Mouse (Mus musculus): ENCODE data around the gene Hes5. TPM values are rescaled to one million over a fixed set of nuclear protein-coding genes. Genes with fewer than 3 reads are reported as not detected.

Hes5 gene
- polyA plus RNA-seq, 1 experiment: 76.0 TPM

GRCm38 (mm10) chr4:154943323-154944039, 17.2 kb upstream of the Hes5 start:
- DNase-seq (ENCODE audit: low read depth): no peak
- TF ChIP-seq POLR2A (IDR thresholded peaks at IDR 0.05; ENCODE audit: borderline replicate concordance, extremely low read depth, insufficient read depth, insufficient read length, poor library complexity, severe bottlenecking) (no peak), CTCF (IDR thresholded peaks at IDR 0.05; ENCODE audit: borderline replicate concordance, extremely low read depth, insufficient read depth, insufficient read length) (no peak)

- peak; percentile 96 for DNase-seq (ENCODE audit: low read depth)
- TF ChIP-seq CTCF (IDR thresholded peaks at IDR 0.05; ENCODE audit: borderline replicate concordance, extremely low read depth, insufficient read depth, insufficient read length) (peak; percentile 93), POLR2A (IDR thresholded peaks at IDR 0.05; ENCODE audit: borderline replicate concordance, extremely low read depth, insufficient read depth, insufficient read length, poor library complexity, severe bottlenecking) (no peak)
Observed at GRCm38 (mm10) chr4:154944121-154944590, 16.6 kb upstream of the Hes5 start.

DNA sequence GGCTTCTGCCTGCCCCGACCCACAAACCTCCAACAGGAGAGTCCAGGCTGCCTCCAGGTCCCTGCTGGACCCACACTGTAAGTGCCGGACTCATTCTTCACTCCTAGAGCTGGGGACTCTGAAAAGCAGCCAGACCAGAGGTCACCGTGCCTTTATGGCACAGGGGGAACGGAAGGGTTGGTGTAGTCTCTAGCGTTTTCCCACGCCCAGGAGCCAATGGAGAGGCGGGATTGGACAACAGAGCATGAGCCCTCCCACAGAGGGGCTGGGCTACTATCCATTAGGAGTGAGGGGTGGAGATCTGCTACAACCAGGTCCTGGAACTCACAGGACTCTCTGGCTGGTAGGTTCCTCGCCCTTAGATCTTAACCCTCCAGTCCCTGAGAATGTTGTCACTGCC, 14.4 kb upstream of the Hes5 start:
- DNase-seq (ENCODE audit: low read depth): peak; percentile 93

GRCm38 (mm10) chr4:154948066-154948939, 12.4 kb upstream of the Hes5 start:
- TF ChIP-seq CTCF (IDR thresholded peaks at IDR 0.05; ENCODE audit: borderline replicate concordance, extremely low read depth, insufficient read depth, insufficient read length) (no peak), POLR2A (IDR thresholded peaks at IDR 0.05; ENCODE audit: borderline replicate concordance, extremely low read depth, insufficient read depth, insufficient read length, poor library complexity, severe bottlenecking) (no peak)
- DNase-seq (ENCODE audit: low read depth): peak; percentile 97

More for the DNA sequence above, 14.4 kb upstream of the Hes5 start:
- no peak for TF ChIP-seq CTCF (IDR thresholded peaks at IDR 0.05; ENCODE audit: borderline replicate concordance, extremely low read depth, insufficient read depth, insufficient read length)
- TF ChIP-seq POLR2A (IDR thresholded peaks at IDR 0.05; ENCODE audit: borderline replicate concordance, extremely low read depth, insufficient read depth, insufficient read length, poor library complexity, severe bottlenecking): no peak

DNA sequence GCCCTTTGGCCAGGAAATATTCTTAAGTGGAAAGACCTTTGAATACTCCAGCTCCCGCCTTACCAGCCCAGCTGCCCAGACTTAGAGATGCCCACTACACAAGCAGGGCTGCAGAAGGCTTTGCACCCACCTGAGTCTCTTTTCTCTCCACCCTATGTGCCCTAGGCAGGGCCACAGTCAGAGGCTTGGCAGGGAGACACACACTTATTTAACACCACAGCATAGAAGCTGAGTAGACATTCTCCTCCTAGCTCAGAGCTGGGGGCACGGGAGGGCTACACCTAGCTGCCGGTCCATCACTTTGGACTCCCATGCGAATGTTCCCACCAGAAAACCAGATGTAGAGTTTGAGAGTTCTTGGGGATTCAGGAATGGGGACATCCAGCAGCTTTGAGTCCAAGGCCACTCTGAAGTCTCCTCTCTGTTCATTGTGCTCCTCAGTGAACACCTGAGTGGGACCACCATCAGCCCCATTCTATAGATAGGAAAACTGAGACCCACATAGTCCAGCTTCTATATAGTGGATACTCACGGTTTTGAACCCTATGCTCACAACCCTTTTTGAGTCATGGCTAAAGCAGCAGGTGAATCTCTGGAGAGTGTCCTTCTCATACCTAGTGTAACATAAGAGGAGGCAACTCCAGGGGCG, 11.7 kb upstream of the Hes5 start:
- DNase-seq (ENCODE audit: low read depth): no peak

DNA sequence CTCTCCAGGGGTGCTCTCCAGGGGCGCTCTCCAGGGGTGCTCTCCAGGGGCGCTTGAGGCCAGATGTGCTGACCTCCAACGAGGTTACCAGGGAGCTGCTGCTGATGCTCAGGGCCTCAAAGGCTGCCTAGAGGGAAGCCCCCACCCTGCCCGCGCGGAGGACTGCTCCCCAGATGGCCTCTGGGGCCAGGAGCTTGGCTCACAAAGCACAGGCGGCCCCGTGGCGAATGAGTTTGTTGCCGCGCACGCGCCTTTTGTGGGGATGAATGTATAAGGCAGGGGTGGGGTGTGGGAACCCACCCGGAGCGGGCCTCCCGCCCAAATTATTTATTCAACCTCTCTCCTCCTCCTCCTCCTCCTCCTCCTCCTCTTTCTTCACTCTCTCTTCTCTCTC, 11.1 kb upstream of the Hes5 start:
- DNase-seq (ENCODE audit: low read depth): peak; percentile 93
- TF ChIP-seq CTCF (IDR thresholded peaks at IDR 0.05; ENCODE audit: borderline replicate concordance, extremely low read depth, insufficient read depth, insufficient read length): no peak
- no peak for TF ChIP-seq POLR2A (IDR thresholded peaks at IDR 0.05; ENCODE audit: borderline replicate concordance, extremely low read depth, insufficient read depth, insufficient read length, poor library complexity, severe bottlenecking)

More for the DNA sequence above, 11.7 kb upstream of the Hes5 start:
- TF ChIP-seq POLR2A (IDR thresholded peaks at IDR 0.05; ENCODE audit: borderline replicate concordance, extremely low read depth, insufficient read depth, insufficient read length, poor library complexity, severe bottlenecking): no peak
- TF ChIP-seq CTCF (IDR thresholded peaks at IDR 0.05; ENCODE audit: borderline replicate concordance, extremely low read depth, insufficient read depth, insufficient read length): no peak

DNA sequence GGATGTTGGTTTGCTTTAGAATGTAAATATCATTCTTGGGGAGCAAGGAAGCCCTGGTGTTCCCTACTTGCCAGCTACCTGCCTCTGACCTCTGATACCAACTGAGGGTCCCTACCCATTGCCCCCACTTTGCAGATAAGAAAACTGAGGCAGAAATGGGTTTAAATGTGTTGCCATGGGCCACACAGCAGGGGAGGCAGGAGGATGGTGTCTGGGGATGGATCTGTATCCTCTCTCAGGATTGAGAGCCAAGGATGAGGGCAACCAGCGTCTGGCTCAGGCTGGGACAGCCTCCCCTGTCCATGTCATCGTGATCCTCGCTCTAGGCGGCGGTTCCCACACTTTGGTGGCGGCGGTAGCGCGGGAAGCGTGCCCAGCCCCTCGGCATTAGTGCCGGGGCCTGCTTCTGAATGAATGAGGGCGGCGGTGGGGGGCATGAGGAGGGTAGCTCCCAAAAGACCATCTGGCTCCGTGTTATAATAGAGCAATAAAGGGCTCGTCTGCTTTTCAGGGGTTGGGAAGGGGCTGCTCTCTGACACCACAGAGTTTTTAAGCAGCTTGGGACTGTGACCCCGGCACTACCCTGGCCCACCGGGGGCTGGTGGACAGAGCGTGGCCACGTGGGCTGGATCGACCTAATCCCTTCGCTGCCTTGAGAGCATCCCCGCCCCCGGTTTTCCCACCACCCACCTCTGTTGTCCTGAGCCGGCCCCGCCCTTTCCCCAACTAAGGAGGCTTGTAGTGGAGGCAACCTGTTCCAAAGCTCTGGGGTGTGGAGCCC, 8.1 kb upstream of the Hes5 start:
- peak; percentile 94 for DNase-seq (ENCODE audit: low read depth)
- no peak for TF ChIP-seq CTCF (IDR thresholded peaks at IDR 0.05; ENCODE audit: borderline replicate concordance, extremely low read depth, insufficient read depth, insufficient read length)
- TF ChIP-seq POLR2A (IDR thresholded peaks at IDR 0.05; ENCODE audit: borderline replicate concordance, extremely low read depth, insufficient read depth, insufficient read length, poor library complexity, severe bottlenecking): no peak

DNA sequence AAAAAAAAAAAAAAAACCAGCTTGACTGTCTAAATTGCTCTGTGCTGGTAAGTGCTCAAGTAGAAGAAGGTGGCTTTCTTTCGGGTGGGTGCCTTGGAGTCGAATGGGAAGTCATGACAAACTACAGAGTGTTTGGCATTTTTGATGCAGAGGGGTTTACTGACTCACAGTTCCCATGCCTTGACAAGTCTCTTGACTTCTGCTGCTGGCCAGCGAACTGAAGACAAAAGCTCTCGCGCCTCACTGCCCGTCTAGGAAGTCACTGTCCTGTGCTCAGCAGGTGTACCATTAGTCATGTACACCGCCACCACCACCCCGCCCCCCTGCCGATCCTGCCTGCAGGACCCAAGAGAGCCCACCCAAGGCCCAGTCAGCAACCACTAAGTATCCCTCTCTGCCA, 4.1 kb upstream of the Hes5 start:
- no peak for TF ChIP-seq POLR2A (IDR thresholded peaks at IDR 0.05; ENCODE audit: borderline replicate concordance, extremely low read depth, insufficient read depth, insufficient read length, poor library complexity, severe bottlenecking)
- TF ChIP-seq CTCF (IDR thresholded peaks at IDR 0.05; ENCODE audit: borderline replicate concordance, extremely low read depth, insufficient read depth, insufficient read length): no peak
- DNase-seq (ENCODE audit: low read depth): no peak

GRCm38 (mm10) chr4:154957289-154957993, 3.3 kb upstream of the Hes5 start:
- no peak for DNase-seq (ENCODE audit: low read depth)
- TF ChIP-seq CTCF (IDR thresholded peaks at IDR 0.05; ENCODE audit: borderline replicate concordance, extremely low read depth, insufficient read depth, insufficient read length) (no peak), POLR2A (IDR thresholded peaks at IDR 0.05; ENCODE audit: borderline replicate concordance, extremely low read depth, insufficient read depth, insufficient read length, poor library complexity, severe bottlenecking) (no peak)

- TF ChIP-seq POLR2A (IDR thresholded peaks at IDR 0.05; ENCODE audit: borderline replicate concordance, extremely low read depth, insufficient read depth, insufficient read length, poor library complexity, severe bottlenecking) (no peak), CTCF (IDR thresholded peaks at IDR 0.05; ENCODE audit: borderline replicate concordance, extremely low read depth, insufficient read depth, insufficient read length) (no peak)
- peak; percentile 98 for DNase-seq (ENCODE audit: low read depth)
Observed at GRCm38 (mm10) chr4:154958171-154958570, 2.6 kb upstream of the Hes5 start.
